Mouse (Mus musculus) ES-Bruce4 (cell line): ENCODE measurements around the gene Rasal2. TPM values are rescaled to one million over a fixed set of nuclear protein-coding genes. Genes with fewer than 3 reads are reported as not detected.

Source experiments
- H3K27ac ChIP-seq: 2 replicates; pipeline ENCODE4 v1.5.1; 2012; ENCODE audit warnings: low read length, inconsistent platforms; ENCODE audit not compliant: insufficient read depth
- H3K27me3 ChIP-seq: 2 replicates; pipeline ENCODE4 v1.6.1; 2012; ENCODE audit warnings: mild to moderate bottlenecking, low read length, inconsistent platforms; ENCODE audit not compliant: control insufficient read depth, poor library complexity, insufficient read depth, severe bottlenecking
- H3K36me3 ChIP-seq: 2 replicates; pipeline ENCODE4 v1.6.1; 2012; ENCODE audit warnings: inconsistent platforms, mild to moderate bottlenecking, low read length, moderate library complexity; ENCODE audit not compliant: control insufficient read depth, poor library complexity, insufficient read depth, severe bottlenecking
- H3K4me1 ChIP-seq: one replicate; pipeline ENCODE4 v1.8.1; 2011; ENCODE audit warnings: low read length; ENCODE audit not compliant: control insufficient read depth, insufficient read depth
- H3K4me3 ChIP-seq: 2 replicates; pipeline ENCODE4 v1.5.1; 2011; ENCODE audit warnings: low read depth, mild to moderate bottlenecking, low read length
- H3K9ac ChIP-seq: 2 replicates; pipeline ENCODE4 v1.6.1; 2012; ENCODE audit warnings: low read depth, mild to moderate bottlenecking, inconsistent platforms; ENCODE audit not compliant: poor library complexity, severe bottlenecking
- H3K9me3 ChIP-seq: replicated peaks from 2 replicates; pipeline ENCODE4 v1.6.1; 2012; ENCODE audit warnings: mild to moderate bottlenecking, low read length, inconsistent platforms; ENCODE audit not compliant: control insufficient read depth, poor library complexity, insufficient read depth, severe bottlenecking
- CTCF ChIP-seq: IDR thresholded peaks from one replicate; pipeline ENCODE4 v1.8.1; 2011; ENCODE audit warnings: low read depth, low read length
- EP300 ChIP-seq: IDR thresholded peaks from 2 replicates; pipeline ENCODE4 v1.6.1; 2011; ENCODE audit warnings: low read depth, low read length; ENCODE audit not compliant: insufficient read depth
- POLR2A ChIP-seq: IDR thresholded peaks from one replicate; pipeline ENCODE4 v1.8.1; 2011; ENCODE audit warnings: low read length; ENCODE audit not compliant: insufficient read depth
- polyA plus RNA-seq: library from polyadenylated mRNA; stranded (reverse); fragments of >200 nt; gene quantifications from 2 replicates; pipeline ENCODE4 v1.2.4, GENCODE M21; 2011; ENCODE audit warnings: low read depth; ENCODE audit not compliant: missing spikeins, insufficient read depth, insufficient read length

The Rasal2 gene
- polyA plus RNA-seq, 1 experiment = 11.6 TPM

DNA sequence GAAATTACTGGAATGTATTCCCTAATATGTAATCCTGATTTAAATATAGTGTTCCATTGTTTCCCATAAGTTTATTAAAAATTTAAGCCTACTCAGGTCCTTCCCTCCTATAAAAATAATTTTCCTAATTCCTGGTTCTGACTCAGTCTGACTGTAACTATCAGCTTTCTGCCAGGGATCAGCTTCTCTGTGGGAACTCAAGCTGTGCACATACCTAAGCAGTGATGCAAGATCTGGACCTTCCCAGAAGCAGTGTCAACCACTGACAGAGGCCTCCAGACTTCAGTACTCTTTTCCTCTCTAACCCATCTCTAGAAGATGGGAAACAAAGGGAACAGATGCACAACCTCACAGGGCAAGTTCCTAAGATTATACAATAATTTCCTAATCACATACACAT lies 68.9 kb downstream of the Rasal2 start:
- H3K4me1 ChIP-seq = no peaks in the 10 kb centered on the region
- no peaks in the 10 kb centered on the region for H3K27me3 ChIP-seq
- H3K9ac ChIP-seq = no peak overlapping the region
- TF ChIP-seq POLR2A (no peak), EP300 (no peak), CTCF (no peak)
- H3K9me3 ChIP-seq = no peaks in the 10 kb centered on the region
- H3K36me3 ChIP-seq = no peaks in the 10 kb centered on the region
- no peak overlapping the region for H3K27ac ChIP-seq
- no peak overlapping the region for H3K4me3 ChIP-seq

DNA sequence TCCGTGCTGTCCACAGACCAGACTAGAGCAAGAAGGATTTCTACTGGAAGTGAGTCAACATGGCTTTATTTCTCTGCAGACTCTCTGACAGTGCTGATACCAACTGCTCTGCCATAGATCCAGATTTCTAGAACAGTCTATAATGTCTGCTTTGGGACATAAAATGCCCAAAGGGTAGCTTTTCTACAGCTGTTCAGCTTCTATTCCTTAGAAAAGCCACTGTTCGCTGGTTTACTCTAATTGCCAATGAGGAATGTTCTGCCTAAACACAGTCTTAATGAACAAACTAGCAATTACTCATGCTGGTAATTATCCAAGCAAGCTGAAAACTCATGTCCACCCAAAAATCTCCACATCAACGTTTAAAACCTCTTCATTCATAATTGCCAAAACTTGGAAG lies 77.6 kb downstream of the Rasal2 start:
- Histone ChIP-seq H3K27ac (no peak overlapping the region), H3K9ac (no peak overlapping the region), H3K27me3 (no peaks in the 10 kb centered on the region), H3K4me3 (no peak overlapping the region), H3K9me3 (no peaks in the 10 kb centered on the region), H3K36me3 (no peaks in the 10 kb centered on the region), H3K4me1 (no peaks in the 10 kb centered on the region)
- TF ChIP-seq CTCF (no peak), EP300 (no peak), POLR2A (no peak)

DNA sequence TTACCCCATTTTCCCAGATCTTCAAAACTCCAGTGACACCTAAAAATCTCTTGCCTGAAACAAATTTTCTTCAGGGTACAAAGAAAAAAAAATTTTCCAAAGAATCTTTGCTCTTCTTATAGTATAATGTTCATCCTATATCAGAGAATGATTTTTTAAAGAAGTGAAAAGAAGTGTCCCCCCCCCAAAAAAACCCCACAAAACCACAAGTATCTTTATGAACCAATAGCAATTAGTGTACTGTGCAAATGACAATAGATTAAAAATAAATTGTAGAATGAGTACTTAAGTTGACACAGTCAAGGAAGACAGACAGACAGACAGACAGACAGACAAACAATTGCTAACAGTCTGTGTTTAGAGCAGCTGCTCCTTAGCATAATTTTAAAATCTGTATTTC lies 84.3 kb downstream of the Rasal2 start:
- no peak overlapping the region for H3K9ac ChIP-seq
- no peaks in the 10 kb centered on the region for H3K36me3 ChIP-seq
- H3K9me3 ChIP-seq = no peaks in the 10 kb centered on the region
- no peaks in the 10 kb centered on the region for H3K4me1 ChIP-seq
- H3K27me3 ChIP-seq = no peaks in the 10 kb centered on the region
- no peak overlapping the region for H3K4me3 ChIP-seq
- no peak overlapping the region for H3K27ac ChIP-seq
- TF ChIP-seq CTCF = no peak
- no peak for TF ChIP-seq EP300
- TF ChIP-seq POLR2A = no peak

DNA sequence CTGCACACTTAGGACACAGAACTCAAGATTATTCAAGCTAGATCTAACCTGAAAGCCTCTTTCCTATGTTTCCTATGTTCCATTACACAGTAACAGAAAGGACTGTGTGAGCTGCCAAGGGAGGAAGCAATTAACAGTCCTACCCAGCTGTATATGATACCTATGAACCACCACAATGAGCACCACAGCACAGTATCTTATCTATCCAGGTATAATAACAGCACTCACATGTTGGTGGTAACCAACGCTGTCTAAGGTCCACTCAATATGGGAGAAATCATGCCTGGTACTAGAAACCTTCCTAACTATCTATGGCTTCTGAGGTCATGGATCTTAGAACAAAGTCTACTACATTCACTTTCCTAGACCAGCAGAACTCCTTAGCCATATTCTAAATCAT lies 89.3 kb downstream of the Rasal2 start:
- TF ChIP-seq POLR2A = no peak
- no peak for TF ChIP-seq CTCF
- TF ChIP-seq EP300 = no peak
- H3K27ac ChIP-seq = no peak overlapping the region
- no peak overlapping the region for H3K4me3 ChIP-seq
- H3K27me3 ChIP-seq = no peaks in the 10 kb centered on the region
- no peaks in the 10 kb centered on the region for H3K4me1 ChIP-seq
- no peaks in the 10 kb centered on the region for H3K36me3 ChIP-seq
- no peak overlapping the region for H3K9ac ChIP-seq
- H3K9me3 ChIP-seq = no peaks in the 10 kb centered on the region

DNA sequence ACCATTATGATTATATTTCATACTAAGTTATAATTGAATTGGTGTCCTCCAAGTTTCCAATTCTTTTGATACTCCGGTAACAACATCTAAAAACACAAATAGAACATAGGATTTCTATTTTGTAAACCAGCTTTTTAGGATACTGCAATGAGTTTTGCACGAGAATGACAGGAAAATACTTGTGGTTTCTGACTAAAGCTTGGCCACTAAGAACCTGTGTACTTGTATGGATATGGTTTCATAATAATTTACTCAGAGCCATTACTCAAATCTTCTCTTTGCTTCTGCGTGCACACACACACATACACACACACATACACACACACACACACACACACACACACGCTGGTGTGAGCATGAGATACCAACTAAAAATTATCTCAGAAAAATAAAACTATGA lies 93.5 kb downstream of the Rasal2 start:
- no peak overlapping the region for H3K9ac ChIP-seq
- no peak overlapping the region for H3K4me3 ChIP-seq
- no peaks in the 10 kb centered on the region for H3K36me3 ChIP-seq
- no peaks in the 10 kb centered on the region for H3K9me3 ChIP-seq
- H3K27me3 ChIP-seq = no peaks in the 10 kb centered on the region
- no peak overlapping the region for H3K27ac ChIP-seq
- H3K4me1 ChIP-seq = no peaks in the 10 kb centered on the region
- no peak for TF ChIP-seq EP300

DNA sequence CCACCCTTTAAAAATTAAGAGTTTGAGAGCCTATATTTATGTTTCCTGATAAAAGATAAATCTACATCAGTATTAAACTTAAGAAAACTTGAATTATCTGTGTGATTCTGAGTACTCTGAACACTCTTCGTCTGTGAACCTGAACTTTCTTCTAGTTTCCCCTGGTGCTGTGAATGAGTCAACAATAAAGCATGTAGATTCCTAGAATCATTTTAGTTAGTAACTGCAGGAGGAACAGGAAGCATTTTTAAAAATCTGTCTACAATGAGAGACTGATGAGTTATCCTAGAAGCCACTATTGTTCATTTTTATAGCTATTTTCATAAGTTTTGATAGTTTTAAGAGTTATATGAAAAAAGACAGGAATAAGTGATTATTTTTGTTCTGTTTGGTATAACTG lies 111.1 kb downstream of the Rasal2 start:
- Histone ChIP-seq H3K4me1 (no peaks in the 10 kb centered on the region), H3K9ac (no peak overlapping the region), H3K27me3 (no peaks in the 10 kb centered on the region), H3K9me3 (no peaks in the 10 kb centered on the region), H3K4me3 (no peak overlapping the region), H3K36me3 (no peaks in the 10 kb centered on the region), H3K27ac (no peak overlapping the region)
- no peak for TF ChIP-seq CTCF
- TF ChIP-seq EP300 = no peak
- no peak for TF ChIP-seq POLR2A

DNA sequence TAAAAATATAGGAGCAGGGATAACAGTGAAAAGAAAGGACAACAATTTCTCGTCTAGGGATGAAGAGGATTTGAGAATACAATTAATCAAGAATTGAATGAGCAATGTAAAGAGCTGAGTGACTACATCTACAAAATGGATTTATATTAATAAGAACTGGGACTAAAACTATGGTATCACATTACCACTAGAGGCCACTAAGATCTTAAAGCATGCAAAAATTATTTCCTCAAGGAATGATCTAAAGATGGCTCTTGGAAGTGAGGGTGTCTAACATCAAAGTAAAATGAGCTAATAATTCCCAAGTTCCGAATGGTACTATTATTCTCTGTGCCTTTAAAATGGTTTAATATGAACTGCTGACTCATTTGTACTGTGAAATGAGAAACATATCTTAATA lies 112.8 kb downstream of the Rasal2 start:
- TF ChIP-seq POLR2A (no peak), CTCF (no peak), EP300 (no peak)
- no peaks in the 10 kb centered on the region for H3K9me3 ChIP-seq
- H3K9ac ChIP-seq = no peak overlapping the region
- no peak overlapping the region for H3K4me3 ChIP-seq
- no peak overlapping the region for H3K27ac ChIP-seq
- no peaks in the 10 kb centered on the region for H3K36me3 ChIP-seq
- H3K4me1 ChIP-seq = no peaks in the 10 kb centered on the region
- H3K27me3 ChIP-seq = no peaks in the 10 kb centered on the region
